Comparison of ENCODE assay signal across 9 mouse cellular contexts in genomic region chr16:63864463-63864976, GRCm38 (mm10). TPM values are rescaled to one million over a fixed set of nuclear protein-coding genes. Genes with fewer than 3 reads are reported as not detected.
DNase-seq lines count a peak whose midpoint lies in the region; ATAC-seq and TF ChIP-seq lines count a peak whose summit lies in the region.
"Had no signal": no experiment of that assay in that cellular context is flagged by ENCODE, and none has a peak within 500 bp of the region (broad histone marks: within the 10 kb centered on the region; RNA-seq: fewer than 3 reads in every experiment).

No protein-coding gene starts in this region.

- peak; percentile 61 for ATAC-seq in forebrain, embryonic 15.5 days (replicated peaks)
- ATAC-seq in liver, embryonic 14.5 days (ENCODE audit: insufficient read depth) = no peak
- no peak for ATAC-seq in erythroid progenitor cell, adult 5-6 weeks (replicated peaks; ENCODE audit: low FRiP score, poor library complexity, severe bottlenecking)

- TF ChIP-seq CTCF in heart, adult 2 months (IDR thresholded peaks at IDR 0.05) = no peak
- no peak for TF ChIP-seq CTCF in E14TG2a.4 (conservative IDR thresholded peaks at IDR 0.05; ENCODE audit: low read length)
- TF ChIP-seq CTCF in liver, embryonic 14.5 days (IDR thresholded peaks at IDR 0.05; ENCODE audit: low read depth) = no peak

- DNase-seq in heart, adult 2 months = no peak
- no peak for DNase-seq in heart, postnatal 14 days
- no peak for DNase-seq in liver, embryonic 14.5 days (ENCODE audit: low read depth in 3 of 3, low spot score in 3 of 3)
- DNase-seq in adrenal gland, postnatal 36 days = no peak
- no peak for DNase-seq in left cerebral cortex, adult 8-10 months (ENCODE audit: low spot score in 2 of 2)

- intact Hi-C loops in heart, adult 2 months (cut with DNase I) = no loop called here
- intact Hi-C loops in heart, postnatal 14 days (cut with DNase I) = loop anchor here (10.0 kb wide), 1 partner anchor 920 kb away; no protein-coding TSS in a partner anchor

- no peaks in the 10 kb centered on the region for H3K79me2 ChIP-seq in heart, adult 2 months (replicated peaks; ENCODE audit: control insufficient read depth, insufficient read depth, low read length)

- H3K27me3 ChIP-seq in heart, adult 2 months (ENCODE audit: control insufficient read depth, insufficient read depth, low read length) = peaks cover 2% of the 10 kb centered on the region; the same call in 1 of the 2 replicates
- H3K27me3 ChIP-seq in E14TG2a.4 (ENCODE audit: insufficient read depth, low read length) = peaks cover 55% of the 10 kb centered on the region
- H3K27me3 ChIP-seq in forebrain, embryonic 15.5 days = no peaks in the 10 kb centered on the region
- H3K27me3 ChIP-seq in liver, embryonic 14.5 days (ENCODE audit: control insufficient read depth, insufficient read depth, low read length) = no peaks in the 10 kb centered on the region; the same call in 1 of the 2 replicates

- H3K9ac ChIP-seq in heart, adult 2 months (ENCODE audit: low read depth, low read length) = no peak overlapping the region
- H3K9ac ChIP-seq in forebrain, embryonic 15.5 days (replicated peaks) = peak overlapping the region; percentile 79
- no peak overlapping the region for H3K9ac ChIP-seq in liver, embryonic 14.5 days (replicated peaks)

- H3K36me3 ChIP-seq in heart, adult 2 months (ENCODE audit: control insufficient read depth, insufficient read depth, low read length) = no peaks in the 10 kb centered on the region
- no peaks in the 10 kb centered on the region for H3K36me3 ChIP-seq in E14TG2a.4 (ENCODE audit: insufficient read depth, low read length)
- no peaks in the 10 kb centered on the region for H3K36me3 ChIP-seq in forebrain, embryonic 15.5 days
- H3K36me3 ChIP-seq in liver, embryonic 14.5 days (replicated peaks; ENCODE audit: control insufficient read depth, insufficient read depth, low read depth) = no peaks in the 10 kb centered on the region

- H3K4me3 ChIP-seq in heart, adult 2 months = peak overlapping the region; percentile 54
- H3K4me3 ChIP-seq in E14TG2a.4 (replicated peaks; ENCODE audit: low read length) = peak overlapping the region; percentile 76; the same call in 1 of the 2 replicates
- peak overlapping the region; percentile 74 for H3K4me3 ChIP-seq in forebrain, embryonic 15.5 days
- peak overlapping the region in 1 of 2 experiments; percentile 48; a peak in 3 of 4 replicates for H3K4me3 ChIP-seq in liver, embryonic 14.5 days (ENCODE audit: insufficient read depth in 1 of 2, low read depth in 2 of 2, low read length in 2 of 2)

- WGBS in heart, adult 2 months = 36% methylated on average over 7 of the region's 7 CpGs
- 29% methylated on average over 7 of the region's 7 CpGs for WGBS in forebrain, embryonic 15.5 days
- WGBS in liver, embryonic 14.5 days (ENCODE audit: insufficient replicate concordance) = 23% methylated on average over 7 of the region's 7 CpGs

- H3K9me3 ChIP-seq in E14TG2a.4 (ENCODE audit: low read length) = no peaks in the 10 kb centered on the region
- H3K9me3 ChIP-seq in forebrain, embryonic 15.5 days = no peaks in the 10 kb centered on the region
- H3K9me3 ChIP-seq in liver, embryonic 14.5 days (ENCODE audit: control insufficient read depth, low read length) = no peaks in the 10 kb centered on the region

- no peak overlapping the region for H3K27ac ChIP-seq in heart, adult 2 months
- peak overlapping the region; percentile 94 for H3K27ac ChIP-seq in forebrain, embryonic 15.5 days (replicated peaks)
- H3K27ac ChIP-seq in liver, embryonic 14.5 days = no peak overlapping the region

- H3K4me2 ChIP-seq in forebrain, embryonic 15.5 days (replicated peaks) = peak overlapping the region; percentile 65
- H3K4me2 ChIP-seq in liver, embryonic 14.5 days (ENCODE audit: low read depth) = peak overlapping the region; percentile 46

- TF ChIP-seq POLR2A in heart, adult 2 months (IDR thresholded peaks at IDR 0.05; ENCODE audit: insufficient read depth, low read depth, low read length) = no peak

- no peak for TF ChIP-seq EP300 in heart, adult 2 months (IDR thresholded peaks at IDR 0.05; ENCODE audit: insufficient read depth, low read depth, low read length)
- TF ChIP-seq EP300 in liver, embryonic 14.5 days (IDR thresholded peaks at IDR 0.05; ENCODE audit: low read depth) = no peak

- no peaks in the 10 kb centered on the region for H3K4me1 ChIP-seq in heart, adult 2 months (ENCODE audit: control insufficient read depth, insufficient read depth, low read length)
- H3K4me1 ChIP-seq in E14TG2a.4 (replicated peaks; ENCODE audit: low read depth, low read length) = peaks cover 4% of the 10 kb centered on the region
- peaks cover 11% of the 10 kb centered on the region for H3K4me1 ChIP-seq in forebrain, embryonic 15.5 days
- H3K4me1 ChIP-seq in liver, embryonic 14.5 days (replicated peaks; ENCODE audit: control insufficient read depth in 2 of 2, insufficient read depth in 2 of 2, low read length in 1 of 2) = no peaks in the 10 kb centered on the region

RNA-seq across cellular contexts. Expression of gene Epha3, which starts 0.5 kb away (rescaled TPM):
- under 1 TPM; 0.44 to 0.48 TPM for total RNA-seq in heart, adult 2 months (2021)
- polyA plus RNA-seq in heart, adult 2 months (2012; rRNA removed) = 0.39 and 0.47 TPM in 2 replicates
- 1 to 10 TPM in 1 of 2 experiments, under 1 TPM in 1; 0.96 to 1.1 TPM for total RNA-seq in heart, postnatal 14 days (2021)
- polyA plus RNA-seq in forebrain, embryonic 15.5 days (2015; fragmentation: Nextera tagmentation; extraction: Ambion mirVana) = 85.2 and 95.2 TPM in 2 replicates
- polyA plus RNA-seq in liver, embryonic 14.5 days (2012; rRNA removed) = 0.21 and 0.38 TPM in 2 replicates
- polyA plus RNA-seq in liver, embryonic 14.5 days (2014; fragmentation: Nextera tagmentation; extraction: Ambion mirVana) = 0.58 and 0.82 TPM in 2 replicates
- total RNA-seq in adrenal gland, postnatal 36 days (2021) = 1 to 10 TPM; 1.5 to 1.6 TPM
- 10 to 100 TPM in 2 of 4 experiments, 1 to 10 TPM in 2; 8.6 to 10.9 (median 9.7) TPM for total RNA-seq in left cerebral cortex, adult 8-10 months (2022)
- not detected in 2 replicates for total RNA-seq in erythroid progenitor cell, adult 5-6 weeks (2015; ENCODE audit: low replicate concordance)
- total RNA-seq in erythroid progenitor cell, adult 5-6 weeks (2017; ENCODE audit: low replicate concordance) = not detected in 2 replicates
- total RNA-seq: neutrophil, adult 5-6 weeks had no signal
